Mouse (Mus musculus) hematopoietic stem cell, adult 5-6 weeks (primary cell): ENCODE results near the gene Slc30a9. TPM values are rescaled to one million over a fixed set of nuclear protein-coding genes. Genes with fewer than 3 reads are reported as not detected.

Source experiments
- ATAC-seq, 2 experiments: fragments of 125-278 bp in 1 of 2; replicated peaks in 1 of 2; 2 replicates each; pipeline ENCODE4 v1.8.0; 2016 to 2017; ENCODE audit warnings: inconsistent platforms in 2 of 2, mild to moderate bottlenecking in 2 of 2, moderate number of reproducible peaks in 2 of 2, low read depth in 1 of 2, moderate TSS enrichment in 1 of 2; ENCODE audit not compliant: low FRiP score in 2 of 2, poor library complexity in 2 of 2, severe bottlenecking in 2 of 2, insufficient read depth in 1 of 2, low TSS enrichment in 1 of 2
- total RNA-seq: library from RNA; stranded (forward); fragments of 172-1452, 232-1000 nt; gene quantifications from 2 replicates; pipeline ENCODE4 v1.2.3, GENCODE M21; 2017

The Slc30a9 gene
- total RNA-seq, 1 experiment from 2014 or later: 46.8 TPM

DNA sequence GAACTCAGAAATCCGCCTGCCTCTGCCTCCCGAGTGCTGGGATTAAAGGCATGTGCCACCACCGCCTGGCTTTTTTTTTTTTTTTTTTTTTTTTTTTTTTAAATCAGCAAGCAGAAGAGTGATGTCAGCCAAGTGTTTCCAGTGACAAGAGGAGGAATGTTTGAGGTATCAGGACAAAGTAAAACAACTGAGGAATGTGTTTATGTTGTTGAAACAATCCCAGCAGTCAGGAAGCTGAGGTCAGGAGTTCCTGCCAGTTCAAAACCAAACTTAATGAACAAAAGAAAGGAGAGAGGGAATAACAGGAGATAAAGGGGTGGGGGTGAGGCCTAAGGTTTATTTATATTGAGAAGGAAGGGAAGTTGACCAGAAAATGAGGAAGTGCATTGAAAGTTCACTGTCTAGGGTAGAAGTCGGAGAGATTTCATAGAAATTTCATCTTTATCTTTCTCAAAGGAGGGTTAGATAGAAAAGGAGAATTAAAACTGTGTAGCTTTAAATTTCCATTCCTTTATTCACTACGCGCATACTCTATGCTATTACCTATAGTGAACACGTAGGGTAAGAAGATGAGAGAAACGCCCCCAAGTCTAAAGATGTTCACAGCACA lies 4.9 kb upstream of the Slc30a9 start:
- ATAC-seq: 0 out of 4 replicates have a peak, but pooled peaks of 1 of the 2 experiments have one; percentile 38

DNA sequence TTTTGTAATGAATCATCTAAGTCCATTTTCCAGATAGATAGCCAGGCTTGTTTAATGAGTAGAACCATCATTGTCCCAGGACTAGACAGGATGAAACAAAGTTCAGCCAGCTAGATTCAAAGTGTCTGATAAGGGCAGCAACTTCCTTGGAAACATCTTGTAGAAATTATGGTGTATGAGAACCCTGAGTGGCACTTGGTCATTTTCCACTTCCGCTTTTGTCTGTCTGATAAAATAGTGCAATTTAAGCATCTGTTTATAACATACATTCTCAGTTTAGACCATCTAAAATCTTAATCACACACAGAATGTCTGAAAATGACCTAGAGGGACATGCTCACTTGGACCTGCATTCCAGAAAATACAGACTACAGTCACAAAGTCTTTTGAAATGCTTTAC lies 2.9 kb upstream of the Slc30a9 start:
- no peak for ATAC-seq

DNA sequence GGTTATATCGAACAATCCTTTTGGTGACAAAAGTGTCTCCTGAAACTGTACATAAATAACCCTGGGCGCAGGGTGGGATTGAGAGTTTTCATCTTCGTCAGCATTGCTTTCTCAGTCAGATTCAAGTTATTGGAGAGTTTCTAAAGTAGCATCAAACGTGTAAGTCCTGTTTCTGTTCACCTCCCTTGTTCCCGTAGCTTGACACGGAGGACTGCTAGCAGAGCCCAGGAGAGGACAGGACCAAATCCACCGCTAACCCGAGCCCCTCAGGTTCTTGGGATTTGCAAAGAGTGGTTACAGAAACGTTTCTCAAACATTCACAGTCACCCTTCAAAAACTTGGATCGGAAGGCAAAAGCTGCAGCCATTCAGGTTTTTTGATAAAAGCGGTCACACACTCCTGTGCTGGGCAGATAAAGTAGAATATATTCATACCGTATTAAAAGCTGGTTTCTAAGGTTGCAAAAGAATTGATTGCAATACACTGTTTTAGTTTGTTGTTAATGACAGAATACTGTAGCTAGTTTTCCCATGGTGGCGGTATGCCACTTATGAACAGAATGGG lies 986 bp downstream of the Slc30a9 start:
- ATAC-seq: no peak

DNA sequence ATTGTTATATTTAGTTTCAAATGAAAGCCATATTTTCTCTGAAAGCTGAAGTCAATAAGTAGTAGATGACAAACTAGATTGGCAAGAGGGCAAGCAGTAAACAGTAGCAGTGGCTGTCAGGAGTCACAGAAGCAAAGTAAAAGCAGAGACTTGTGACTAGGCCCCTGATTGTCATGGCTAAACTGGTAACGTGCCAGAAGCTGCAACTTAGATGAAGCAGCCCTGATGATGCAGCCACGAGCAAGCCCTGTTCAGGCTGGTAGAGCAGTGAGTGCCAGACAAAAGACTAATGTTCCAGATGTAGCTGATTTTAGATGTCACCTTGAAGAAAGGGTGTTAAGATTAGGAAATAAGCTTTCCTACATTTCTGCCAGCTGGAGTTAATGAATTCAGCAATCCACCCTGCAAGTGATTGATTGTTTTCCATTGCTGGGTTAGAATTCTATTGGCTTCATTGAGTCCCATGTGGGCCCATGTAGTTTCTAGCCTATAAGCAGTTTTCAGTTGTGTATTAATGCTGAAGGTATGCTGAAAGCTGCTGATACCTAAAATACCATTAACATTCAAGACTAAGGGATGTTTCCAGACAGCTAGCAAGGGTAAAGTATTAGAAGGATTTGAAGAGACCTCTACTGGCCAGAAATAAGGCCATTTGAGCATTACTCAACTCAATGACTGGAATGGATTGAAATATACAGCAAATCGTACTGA lies 5.2 kb downstream of the Slc30a9 start:
- no peak for ATAC-seq

DNA sequence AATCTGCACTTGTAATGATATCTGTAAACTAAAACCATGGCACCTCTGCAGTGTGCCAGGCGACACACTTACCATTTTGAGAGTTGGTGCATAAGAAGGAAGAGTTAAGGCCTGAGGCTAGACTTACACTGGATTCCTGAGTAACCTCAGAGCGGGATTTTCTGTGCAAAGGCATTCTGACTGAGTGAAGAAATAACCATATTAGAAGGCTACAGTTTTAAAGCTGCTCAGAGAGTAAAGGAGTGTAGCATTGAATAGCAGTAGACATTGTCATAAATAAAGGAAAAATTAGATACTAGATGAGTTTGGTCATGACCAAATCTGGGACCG lies 5.7 kb downstream of the Slc30a9 start:
- no peak for ATAC-seq

DNA sequence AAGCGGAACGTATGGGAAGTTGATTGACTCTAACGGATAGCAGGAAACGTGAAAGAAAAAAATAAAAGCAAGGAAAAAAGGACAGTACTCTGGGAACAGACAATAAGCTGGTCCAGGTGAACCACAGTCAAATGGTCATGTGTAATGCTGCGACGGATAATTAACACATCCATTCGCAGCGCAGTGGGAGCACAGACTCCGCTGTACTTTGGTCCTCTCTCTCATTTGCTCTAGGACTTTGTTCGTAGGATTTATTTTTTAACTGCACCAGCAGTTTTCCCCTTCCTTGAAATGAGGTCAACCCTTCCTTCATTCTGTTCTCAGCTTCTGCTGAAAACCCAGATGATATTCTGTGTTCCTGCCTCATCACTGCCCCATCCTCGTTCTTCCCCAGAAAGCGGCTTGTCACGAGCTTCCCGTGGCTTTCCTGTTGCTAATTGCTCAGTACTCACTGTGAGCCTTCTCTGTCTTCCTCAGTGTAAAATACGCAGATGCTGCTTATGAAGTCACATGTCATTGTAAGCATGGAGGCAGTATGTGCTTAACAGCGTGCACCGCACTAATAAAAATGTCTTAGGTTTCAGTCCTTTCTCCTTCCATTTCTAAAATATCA lies 15.0 kb downstream of the Slc30a9 start:
- ATAC-seq: no peak

DNA sequence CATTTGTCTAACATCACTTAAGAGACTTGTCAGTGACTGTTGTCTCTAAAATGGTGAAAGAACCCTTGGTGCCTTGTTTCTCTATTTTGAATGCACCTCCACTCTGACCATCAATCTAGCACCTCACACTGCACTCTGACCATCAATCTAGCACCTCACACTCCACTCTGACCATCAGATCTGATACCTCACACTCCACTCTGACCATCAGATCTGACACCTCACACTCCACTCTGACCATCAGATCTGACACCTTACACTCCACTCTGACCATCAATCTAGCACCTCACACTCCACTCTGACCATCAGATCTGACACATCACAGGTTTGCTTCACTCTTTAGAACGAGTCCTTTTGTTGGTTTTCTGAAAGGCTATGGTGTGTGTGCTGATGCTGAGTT lies 17.3 kb downstream of the Slc30a9 start:
- ATAC-seq: no peak

DNA sequence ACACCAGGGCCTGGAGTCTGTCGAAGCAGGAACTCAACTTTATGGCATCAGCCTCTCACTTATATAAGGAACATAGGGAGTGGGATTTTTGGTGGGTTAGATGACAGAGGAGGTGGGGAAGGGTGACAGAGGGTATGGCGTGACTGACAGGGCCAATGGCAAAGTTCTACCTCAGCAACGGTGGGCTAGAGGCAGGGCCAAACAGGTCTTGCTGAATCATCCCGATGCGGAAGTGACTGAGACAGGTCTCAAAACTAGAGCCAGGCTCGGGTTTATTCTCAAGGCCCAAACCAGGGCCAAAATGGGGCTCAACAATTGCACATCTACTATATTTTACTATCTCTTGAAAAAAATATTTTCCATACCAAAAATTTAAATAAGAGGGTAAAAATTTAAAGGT lies 34.1 kb downstream of the Slc30a9 start:
- no peak for ATAC-seq

DNA sequence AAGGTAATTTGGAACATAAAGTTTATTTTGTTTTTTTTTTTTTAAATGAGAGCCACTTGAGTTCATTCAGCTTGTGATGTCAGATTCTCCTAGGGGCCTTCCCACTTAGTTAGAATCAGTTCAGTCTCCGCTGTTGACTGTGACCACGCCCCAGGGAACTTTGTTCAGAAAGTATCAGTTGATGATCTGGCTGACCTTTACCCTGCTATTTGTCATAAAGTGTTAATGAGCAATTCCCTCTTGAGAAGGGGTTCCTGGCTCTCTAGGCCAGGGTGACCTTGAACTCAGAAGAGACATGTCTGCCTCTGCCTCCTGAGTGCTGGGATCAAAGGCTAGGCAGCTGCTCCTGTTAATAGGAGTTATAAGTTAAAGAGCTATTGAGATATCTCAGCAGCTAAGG lies 40.3 kb downstream of the Slc30a9 start:
- no peak for ATAC-seq

DNA sequence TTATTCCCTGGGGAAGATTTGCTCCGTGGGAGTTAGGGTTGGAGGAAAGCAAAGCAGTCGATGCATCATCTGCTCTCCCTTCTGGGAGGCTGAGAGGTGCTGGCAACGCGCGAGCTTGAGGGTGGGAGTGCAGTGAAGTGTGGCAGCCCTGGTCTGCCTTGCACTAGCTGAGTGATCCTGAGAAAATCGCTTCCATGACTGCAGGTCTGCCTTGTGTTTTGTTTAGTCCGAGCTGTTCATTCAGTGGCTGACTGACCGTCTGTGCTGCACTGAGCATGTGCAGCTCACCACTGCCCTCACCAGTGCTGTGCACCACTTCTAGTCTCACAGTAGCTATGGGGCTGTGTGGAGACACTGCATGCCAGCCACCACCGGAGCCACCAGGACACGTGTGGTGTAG lies 42.2 kb downstream of the Slc30a9 start:
- ATAC-seq: no peak

DNA sequence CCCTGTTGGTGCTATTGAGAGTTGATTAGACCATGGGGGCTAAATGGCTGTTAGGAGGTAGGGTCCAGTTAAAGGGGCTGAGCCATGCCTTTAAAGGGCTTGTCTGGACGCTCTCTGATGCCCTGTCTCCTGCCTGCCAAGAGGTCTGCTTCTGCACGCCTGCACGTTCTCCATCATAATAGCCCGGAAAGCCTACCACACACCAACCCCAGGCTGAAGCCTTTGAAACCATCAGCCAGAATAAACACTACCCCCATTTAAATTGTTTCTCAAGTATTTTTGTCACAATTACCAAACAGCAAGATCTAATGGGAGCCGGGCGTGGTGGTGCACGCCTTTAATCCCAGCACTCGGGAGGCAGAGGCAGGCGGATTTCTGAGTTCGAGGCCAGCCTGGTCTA lies 55.6 kb downstream of the Slc30a9 start:
- ATAC-seq: no peak

DNA sequence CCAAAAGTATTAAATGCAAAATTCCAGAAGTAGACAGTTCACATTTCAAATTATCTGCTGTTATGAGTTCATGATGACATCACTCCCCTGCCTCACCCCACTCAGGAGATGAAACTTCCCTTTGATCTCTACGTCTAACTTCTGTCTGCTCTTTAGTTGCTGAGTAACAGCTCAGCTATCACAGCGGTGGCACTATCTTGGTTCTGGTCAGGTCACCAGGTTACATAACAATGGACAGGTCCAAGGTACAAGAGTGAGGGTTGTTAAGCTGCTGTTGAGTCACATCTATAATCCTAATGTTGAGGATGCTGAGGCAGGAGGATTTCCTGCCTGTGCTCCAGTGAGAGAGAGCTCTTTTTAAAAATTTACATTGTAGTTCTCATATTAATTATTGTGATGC lies 56.2 kb downstream of the Slc30a9 start:
- no peak for ATAC-seq

DNA sequence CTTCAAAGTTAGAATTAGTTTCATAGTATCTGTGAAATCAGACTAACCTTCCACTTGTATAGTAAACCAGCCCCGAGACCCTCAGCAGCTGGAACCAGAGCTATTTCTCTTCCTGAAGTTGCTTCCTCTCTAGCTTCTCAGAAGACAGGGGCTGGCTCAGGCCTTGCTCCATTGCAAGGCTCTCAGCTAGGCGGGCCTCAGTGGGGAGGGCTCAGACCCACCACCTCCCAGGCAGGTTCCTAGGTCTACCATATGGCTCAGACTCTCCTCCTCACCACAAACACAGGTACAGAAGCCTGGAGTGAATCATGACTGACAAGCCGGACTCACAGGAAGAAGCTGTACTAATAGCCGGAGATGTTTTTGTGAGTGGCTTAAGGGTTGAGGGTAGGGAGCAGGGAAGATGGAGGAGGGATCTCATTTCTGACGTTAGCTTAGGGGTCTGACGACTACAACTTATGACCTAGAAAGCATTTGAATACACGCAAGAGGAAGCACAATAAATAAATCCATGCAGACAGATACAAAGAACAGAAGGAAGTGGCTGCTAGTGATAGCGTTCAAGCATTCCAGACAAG lies 70.4 kb downstream of the Slc30a9 start:
- ATAC-seq: peak; percentile 56 to 74

DNA sequence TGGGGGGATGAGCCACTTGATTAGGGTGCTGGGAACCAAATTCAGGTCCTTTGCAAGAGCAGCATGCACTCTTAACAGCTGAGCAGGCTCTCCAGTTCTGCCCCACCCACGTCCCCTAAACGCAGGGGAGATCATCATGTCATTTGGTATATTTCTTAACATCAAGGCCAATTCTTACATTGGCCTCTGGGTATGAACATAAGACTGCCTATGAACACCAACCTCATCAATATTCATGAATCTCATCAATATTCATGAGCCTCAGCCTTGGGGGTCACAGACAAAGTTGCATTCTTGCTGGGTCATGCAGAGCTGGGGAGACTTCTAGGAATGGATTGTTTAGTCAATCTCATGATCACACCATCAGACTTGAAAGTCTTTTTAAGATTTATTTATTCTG lies 74.9 kb downstream of the Slc30a9 start:
- ATAC-seq: no peak

DNA sequence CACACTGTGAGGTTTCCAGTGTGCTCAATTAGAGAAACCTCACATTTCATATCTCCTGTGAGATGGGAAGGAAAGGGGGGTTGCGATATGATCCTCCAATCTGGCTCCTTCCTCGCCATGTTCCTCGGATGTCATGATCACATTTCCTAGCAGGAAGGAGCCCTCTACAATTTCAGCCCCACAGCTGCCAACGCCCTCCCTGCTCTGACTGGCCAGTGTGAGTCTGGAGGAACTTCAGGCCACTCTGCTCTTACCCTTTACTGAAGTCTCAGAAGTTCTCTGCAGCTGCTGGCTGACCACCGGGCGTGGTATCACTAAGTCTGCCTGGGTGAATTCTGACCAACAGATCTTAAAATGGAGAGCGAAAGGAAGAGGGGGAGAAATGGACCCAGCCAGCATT lies 75.8 kb downstream of the Slc30a9 start:
- no peak for ATAC-seq

DNA sequence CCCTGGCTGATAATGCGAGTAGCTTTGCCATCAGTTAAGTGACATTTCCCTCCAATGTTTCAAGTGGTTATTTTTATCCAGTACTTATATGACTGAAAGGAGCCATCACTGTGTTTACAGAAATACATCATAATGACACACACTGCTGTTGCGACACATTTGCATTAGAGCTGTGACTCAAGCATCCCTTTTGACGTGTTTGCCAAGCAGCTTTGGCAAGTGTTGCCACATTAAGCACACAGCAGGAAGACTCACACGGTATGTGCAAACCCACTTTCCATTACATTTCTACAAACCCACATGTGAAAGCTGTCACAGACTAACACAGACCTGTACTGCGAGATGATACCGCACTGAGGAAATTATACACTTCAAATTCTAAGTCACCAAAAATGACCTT lies 87.2 kb downstream of the Slc30a9 start:
- ATAC-seq: peak; percentile 35 to 60

DNA sequence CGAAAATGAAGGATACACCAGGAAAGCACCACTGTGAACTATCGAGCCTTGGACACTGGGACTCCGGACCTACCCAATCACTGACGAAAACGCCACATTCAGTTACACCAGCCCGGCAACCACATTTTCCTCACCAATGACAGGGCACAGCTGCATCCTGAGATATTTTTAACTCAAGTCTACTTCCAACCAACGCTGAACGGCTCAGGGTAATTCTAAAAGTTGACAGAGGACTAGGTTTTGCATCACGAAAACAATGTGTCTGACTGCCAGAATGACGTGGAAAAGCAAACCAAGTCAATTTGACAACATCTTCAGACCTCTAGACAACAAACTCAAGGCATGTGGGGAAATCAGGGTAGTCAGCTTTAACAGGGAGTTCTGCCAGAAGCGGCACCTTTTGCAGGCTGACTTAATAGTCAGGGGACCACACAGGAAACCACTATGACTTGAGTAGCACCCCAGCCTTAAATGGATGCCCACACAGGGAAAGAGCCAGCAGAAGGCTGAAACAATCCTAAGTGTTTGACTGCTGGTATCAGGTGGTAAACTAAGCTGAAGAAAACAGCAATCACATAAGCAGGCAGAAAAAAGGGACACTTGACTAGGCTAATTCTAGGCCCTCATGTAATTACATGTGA lies 88.6 kb downstream of the Slc30a9 start:
- peak; percentile 91 to 92 for ATAC-seq

DNA sequence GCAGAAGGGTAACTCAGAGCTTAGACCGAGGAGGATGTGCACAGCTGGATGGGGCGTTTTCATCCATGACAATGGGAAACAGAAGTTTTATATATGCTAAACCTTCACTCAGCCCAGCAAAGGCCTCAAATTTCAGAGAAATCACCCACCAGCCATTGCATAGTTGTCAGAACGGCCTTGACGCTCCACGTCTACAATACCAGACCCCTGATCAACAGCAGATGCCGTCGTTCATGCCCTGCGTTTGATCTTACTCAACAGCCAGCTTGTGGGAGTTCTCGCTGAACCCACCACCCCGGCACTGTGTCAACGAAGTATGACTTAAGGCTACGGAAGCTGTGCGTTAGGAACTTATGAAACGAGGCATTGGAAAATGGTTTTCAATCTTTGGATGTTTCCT lies 90.4 kb downstream of the Slc30a9 start:
- ATAC-seq: no peak
